Mouse (Mus musculus) B cell, adult 2 months (primary cell): ENCODE results near the gene Cpeb1.
A peak's percentile ranks its signal among the peaks of the same experiment; 100 is the strongest.

Experiments
- DNase-seq, 2 experiments: peaks; one replicate each; pipeline ENCODE4 v3.0.0; 2022

The Cpeb1 gene

DNA sequence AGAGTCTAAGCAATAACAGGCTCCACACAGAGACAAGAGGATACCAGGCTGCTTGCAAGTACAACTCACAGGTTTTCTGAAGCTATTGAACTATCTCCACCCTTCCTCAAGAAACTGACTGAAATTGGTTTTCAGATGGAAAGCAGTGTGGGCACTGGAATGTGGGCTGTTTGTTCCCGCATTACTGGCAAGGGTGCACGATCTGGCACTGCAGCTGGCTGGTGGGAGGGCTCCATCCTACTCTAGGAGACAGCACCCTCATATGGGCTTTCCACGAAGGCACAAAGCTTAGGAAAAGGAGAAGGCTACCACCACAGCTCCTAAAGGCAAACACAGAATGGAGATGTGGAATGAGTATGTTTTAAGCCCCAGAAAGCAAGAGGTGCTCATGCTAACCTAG, 85.5 kb downstream of the Cpeb1 start:
- no peak for DNase-seq

GRCm38 (mm10) chr7:81367946-81368345, 87.3 kb downstream of the Cpeb1 start:
- DNase-seq, result no peak

DNA sequence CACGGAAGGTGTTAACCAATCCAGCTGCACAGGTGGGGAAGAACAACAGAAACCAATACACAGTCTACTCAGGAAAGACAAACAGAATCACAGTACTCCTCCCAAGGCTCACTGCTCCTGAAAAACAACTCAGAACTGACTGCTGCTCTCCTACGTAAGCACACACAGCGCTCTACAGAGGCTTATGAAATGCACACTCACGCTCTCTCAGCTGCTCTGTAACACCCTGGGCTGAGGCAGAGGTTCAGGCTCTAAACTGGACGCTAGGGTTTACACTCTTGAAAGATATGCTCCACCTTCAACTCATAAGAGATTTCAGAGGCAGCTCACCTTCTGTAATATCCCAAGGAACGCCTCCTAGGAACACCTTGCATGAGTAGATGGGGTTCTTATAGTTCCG, 98.3 kb downstream of the Cpeb1 start:
- no peak for DNase-seq

- no peak for DNase-seq
These were observed 98.9 kb downstream of the Cpeb1 start for GRCm38 (mm10) chr7:81356360-81356759.

DNA sequence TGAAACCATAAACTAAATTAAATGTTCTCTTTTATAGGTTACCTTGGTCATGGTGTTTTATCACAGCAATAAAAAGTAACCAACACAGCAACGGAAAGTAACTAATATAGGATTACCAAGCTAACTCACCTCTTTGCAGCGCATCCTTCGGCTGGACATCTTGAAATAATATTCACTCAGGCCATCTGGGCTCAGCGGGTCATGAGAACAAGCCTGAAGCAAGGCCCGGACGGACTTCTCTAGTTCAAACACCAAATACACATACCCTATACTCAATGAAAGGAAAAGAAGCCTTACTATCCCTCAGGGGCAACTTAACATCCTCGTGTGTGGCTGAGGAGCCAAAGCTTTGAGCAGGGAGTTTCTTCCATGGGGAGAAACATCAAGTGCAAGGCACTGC, 99.5 kb downstream of the Cpeb1 start:
- no peak for DNase-seq

- no peak for DNase-seq
These were observed 103.4 kb downstream of the Cpeb1 start for GRCm38 (mm10) chr7:81351826-81352225.

- DNase-seq, result no peak
These were observed 107.1 kb downstream of the Cpeb1 start for GRCm38 (mm10) chr7:81348206-81348605.

DNA sequence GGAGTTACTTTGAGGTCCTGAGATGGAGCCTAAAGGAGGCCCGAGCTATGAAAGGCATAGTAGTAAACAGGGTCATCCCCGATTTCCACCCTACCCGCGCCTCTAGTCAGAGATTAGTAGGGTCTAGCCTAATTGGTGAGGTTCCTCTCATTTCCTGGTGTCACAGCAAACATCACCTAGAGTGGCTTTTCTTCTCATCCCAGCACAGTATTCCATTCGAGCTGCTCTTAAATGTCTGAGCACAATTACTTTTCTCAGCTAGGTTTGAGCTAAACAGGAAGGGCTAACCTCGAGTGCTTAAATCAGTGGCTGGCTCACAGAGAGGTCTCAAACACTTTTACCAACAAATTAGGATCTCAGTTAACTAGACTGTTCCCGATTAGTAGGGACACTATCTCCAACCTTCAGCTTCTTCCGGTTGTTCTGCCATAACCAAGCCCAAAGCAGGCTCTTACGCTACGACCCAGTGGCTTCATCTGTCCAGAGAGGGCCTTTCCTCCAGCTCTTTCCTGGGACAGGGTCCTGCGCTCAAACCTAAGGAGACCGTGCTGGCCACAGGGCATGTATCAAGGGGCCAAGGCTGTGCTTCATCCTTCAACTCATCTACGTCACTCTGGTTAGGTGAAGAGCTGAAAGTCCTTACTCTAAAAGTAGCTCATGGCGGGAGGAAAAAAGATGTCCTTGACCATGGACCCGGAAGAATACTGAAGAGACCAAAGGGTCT, 109.7 kb downstream of the Cpeb1 start:
- DNase-seq, result no peak

- peak; percentile 99 to 100 for DNase-seq
These were observed 110.5 kb downstream of the Cpeb1 start, which contains the start of gene Rps17 for GRCm38 (mm10) chr7:81344544-81345446. Gene Rps17, minus strand, starts transcription at chr7:81345254.

GRCm38 (mm10) chr7:81343831-81344230, 111.4 kb downstream of the Cpeb1 start:
- DNase-seq, result no peak

GRCm38 (mm10) chr7:81343316-81343715, 111.9 kb downstream of the Cpeb1 start:
- DNase-seq, result no peak

DNA sequence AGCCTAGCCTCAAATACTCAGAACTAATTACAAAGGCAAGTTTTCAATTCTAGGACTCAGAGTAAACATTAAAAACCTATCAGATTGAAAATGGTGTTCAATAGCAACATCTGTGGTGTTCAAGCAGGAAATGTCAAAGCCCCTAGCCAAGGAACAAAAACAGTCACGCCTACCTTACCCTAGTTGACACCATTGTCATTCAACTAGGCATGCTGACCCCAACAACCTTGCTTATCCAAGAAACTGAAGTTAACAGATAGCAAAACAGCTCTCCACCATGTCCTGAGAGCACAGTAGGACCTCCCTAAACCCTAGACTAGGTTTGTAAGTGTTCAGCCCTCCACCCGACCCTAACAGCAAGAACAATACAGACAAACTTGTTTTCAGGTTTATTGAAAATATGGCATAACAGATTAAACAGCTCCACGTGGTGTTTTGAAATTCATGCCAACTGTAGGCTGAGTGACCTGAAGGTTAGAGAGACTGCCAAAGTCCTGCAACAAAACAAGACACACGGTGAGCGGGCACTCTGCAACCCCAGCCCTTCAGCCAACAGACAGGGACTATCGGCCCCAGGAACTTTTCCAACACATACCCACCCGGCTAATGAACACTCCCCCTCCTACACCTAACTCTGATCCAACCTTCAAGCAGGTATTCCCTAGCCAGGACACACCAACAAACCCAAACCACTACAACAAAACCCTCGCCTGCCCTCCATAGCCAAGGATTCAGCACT, 112.7 kb downstream of the Cpeb1 start:
- no peak for DNase-seq

DNA sequence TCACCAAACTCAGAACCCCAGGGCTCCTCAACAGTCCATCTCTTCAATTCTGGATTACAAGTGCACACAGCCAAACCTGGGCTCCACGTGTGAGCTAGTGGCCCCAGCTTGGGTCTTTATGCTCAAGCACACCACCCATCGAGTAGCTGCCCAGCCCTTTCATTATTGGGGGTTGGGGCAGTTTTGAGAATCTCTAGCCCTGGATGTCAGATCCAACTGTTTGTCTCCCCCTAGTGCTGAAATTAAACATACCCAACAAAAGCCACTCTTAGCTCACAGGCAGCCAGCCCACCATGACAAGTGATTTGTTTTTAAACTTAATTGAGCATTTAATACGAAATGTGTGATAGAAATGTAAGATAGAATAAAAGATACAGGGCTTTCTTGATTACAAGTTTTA, 113.7 kb downstream of the Cpeb1 start:
- peak; percentile 40 to 48 for DNase-seq

- peak; percentile 73 to 75 for DNase-seq
These were observed 115.5 kb downstream of the Cpeb1 start for GRCm38 (mm10) chr7:81339783-81340182.

DNA sequence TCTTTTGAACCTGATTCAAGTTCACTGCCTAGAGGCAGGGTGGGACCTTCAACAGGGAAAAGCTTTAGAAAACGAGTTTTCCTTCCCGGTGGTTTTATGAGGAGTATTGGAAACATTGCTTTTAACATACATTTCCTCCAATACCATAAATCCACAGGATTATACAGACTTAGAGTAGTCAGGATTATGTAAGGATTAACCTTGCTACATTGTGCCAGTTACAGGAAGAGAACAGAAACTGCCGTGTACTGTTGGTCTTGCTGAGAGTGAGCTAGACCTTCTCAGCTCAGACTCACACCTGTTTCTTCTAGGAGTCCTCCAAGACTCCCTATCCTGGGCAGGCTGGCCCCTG, 116.8 kb downstream of the Cpeb1 start:
- DNase-seq, result no peak

GRCm38 (mm10) chr7:81337785-81338521, 117.3 kb downstream of the Cpeb1 start:
- no peak for DNase-seq

DNA sequence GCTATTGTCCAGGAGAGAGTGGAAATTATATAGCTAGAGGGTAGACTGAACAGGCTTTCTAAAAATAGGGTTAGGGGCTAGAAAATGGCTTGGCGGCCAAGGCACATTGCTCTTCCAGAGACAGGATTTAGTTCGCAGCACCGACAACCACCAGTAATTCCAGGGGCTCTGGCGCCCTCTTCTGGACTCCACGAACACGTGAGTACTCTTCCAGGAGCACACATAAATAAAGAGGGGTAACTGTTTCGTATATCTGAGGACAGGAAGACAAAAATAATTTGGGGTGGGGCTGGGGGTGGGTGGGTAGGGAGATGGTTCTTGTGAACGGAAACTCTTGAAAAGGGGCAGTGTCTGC, 118.9 kb downstream of the Cpeb1 start:
- peak; percentile 58 to 63 for DNase-seq

DNA sequence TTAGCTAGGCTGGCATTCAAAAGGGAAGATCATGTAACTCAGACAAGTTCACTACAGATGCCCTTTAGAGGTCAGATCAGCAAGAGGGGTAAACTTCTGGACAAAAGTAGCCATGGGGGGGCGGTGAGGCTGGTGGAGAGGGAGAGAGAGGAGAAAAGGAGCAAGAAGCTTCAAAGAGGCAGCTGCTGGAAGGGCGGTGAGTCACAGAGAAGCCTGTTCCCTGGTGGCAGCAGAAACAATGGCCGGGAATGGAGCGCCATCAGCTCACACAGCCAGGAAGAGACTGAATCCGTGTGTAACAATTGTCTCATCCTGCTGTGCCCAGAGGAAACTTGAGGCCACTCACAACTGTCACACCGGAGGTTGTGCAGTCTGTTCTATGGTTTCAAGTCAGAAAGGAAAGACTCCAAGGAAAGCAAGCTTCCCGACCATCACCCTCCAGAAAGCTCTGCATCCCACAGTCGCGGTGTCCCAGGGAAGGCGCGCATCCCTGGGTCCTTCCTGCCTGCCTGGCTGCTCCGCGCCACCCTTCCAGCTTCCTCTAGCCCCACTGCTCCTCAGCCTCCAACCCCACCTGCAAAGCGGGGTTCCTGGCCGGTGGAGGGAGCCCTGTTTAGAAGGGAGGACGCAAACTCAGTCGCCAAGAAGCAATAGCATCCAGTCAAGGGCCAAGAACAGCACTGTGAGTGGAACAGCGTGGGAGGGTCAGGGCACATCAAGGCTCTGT, 119.4 kb downstream of the Cpeb1 start:
- no peak for DNase-seq

- no peak for DNase-seq
These were observed 123.4 kb downstream of the Cpeb1 start for GRCm38 (mm10) chr7:81331851-81332250.

DNA sequence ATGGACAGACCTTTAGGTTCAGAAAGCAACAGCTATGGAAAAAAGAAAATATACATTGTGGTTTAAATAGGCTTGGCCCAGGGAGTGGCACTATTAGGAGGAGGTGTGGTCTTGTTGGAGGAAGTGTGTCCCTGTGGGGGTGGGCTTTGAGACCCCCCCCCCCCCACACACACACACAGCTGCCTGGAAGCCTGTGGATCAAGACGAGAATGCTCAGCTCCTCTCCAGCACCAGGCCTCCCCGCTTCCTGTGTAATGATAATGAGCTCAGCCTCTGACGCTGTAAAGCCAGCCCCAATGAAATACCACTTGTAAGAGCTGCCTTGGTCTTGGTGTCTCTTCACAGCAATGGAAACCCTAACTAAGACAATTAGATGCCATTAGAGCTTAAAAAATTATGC, 124.5 kb downstream of the Cpeb1 start:
- DNase-seq, result no peak

DNA sequence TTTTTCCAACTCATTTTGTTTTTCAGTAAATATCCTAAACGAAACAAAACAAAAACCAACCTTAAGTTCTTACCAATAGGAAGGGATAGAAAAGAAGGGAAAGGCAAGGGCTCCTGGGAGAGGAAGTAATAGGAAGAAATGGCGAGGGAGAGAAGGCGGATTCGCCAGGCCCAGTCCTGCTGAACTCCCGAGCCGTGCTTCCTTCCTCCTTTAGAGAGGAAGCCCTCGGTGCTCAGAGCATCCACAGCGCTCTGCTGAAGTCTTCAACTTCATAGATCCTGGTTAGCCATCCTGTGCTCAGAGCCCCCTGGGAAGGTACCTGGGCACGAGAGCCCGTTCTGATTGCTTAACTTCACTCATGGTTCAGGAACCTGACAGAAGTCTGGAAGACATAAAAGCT, 127.6 kb downstream of the Cpeb1 start:
- DNase-seq, result no peak

- DNase-seq, result no peak
These were observed 128.4 kb downstream of the Cpeb1 start for GRCm38 (mm10) chr7:81326859-81327258.
